Comparison of ENCODE assay signal across 12 mouse cellular contexts in genomic region chr2:147364982-147365907, GRCm38 (mm10). TPM values are rescaled to one million over a fixed set of nuclear protein-coding genes. Genes with fewer than 3 reads are reported as not detected.
DNase-seq lines count a peak whose midpoint lies in the region; ATAC-seq and TF ChIP-seq lines count a peak whose summit lies in the region.
"Had no signal": no experiment of that assay in that cellular context is flagged by ENCODE, and none has a peak within 500 bp of the region (broad histone marks: within the 10 kb centered on the region; RNA-seq: fewer than 3 reads in every experiment).

No protein-coding gene starts in this region.

- no peaks in the 10 kb centered on the region for H3K9me3 ChIP-seq in limb, embryonic 15.5 days

- H3K4me1 ChIP-seq in thymus, adult 2 months (replicated peaks; ENCODE audit: control insufficient read depth, insufficient read depth, low read length): no peaks in the 10 kb centered on the region
- peaks cover 29% of the 10 kb centered on the region for H3K4me1 ChIP-seq in limb, embryonic 15.5 days

- H3K36me3 ChIP-seq in thymus, adult 2 months (ENCODE audit: control insufficient read depth, insufficient read depth, low read length): no peaks in the 10 kb centered on the region
- H3K36me3 ChIP-seq in limb, embryonic 15.5 days: no peaks in the 10 kb centered on the region

- peak overlapping the region; percentile 67 for H3K4me2 ChIP-seq in limb, embryonic 15.5 days

- intact Hi-C loops in left cerebral cortex, postnatal 10 days (cut with DNase I): loop anchor here (5.0 kb wide), 4 partner anchors 178 to 682 kb away; partner anchors contain the start of gene Foxa2

- 6% methylated on average over 78 of the region's 80 CpGs for WGBS in thymus, adult 2 months
- under 1% methylated on average over 40 of the region's 80 CpGs for WGBS in limb, embryonic 15.5 days

- no peak overlapping the region for H3K27ac ChIP-seq in thymus, adult 2 months (ENCODE audit: control insufficient read depth, insufficient read depth, low read length)
- H3K27ac ChIP-seq in limb, embryonic 15.5 days: no peak overlapping the region
- H3K27ac ChIP-seq: liver, embryonic 14.5 days had no signal

- H3K4me3 ChIP-seq in thymus, adult 2 months (ENCODE audit: control insufficient read depth, insufficient read depth, low read length): peak overlapping the region; percentile 9
- H3K4me3 ChIP-seq in limb, embryonic 15.5 days: peak overlapping the region; percentile 41

- H3K9ac ChIP-seq in limb, embryonic 15.5 days: peak overlapping the region; percentile 23; the same call in 1 of the 2 replicates
- H3K9ac ChIP-seq: liver, embryonic 14.5 days had no signal

- TF ChIP-seq CTCF in thymus, adult 2 months (IDR thresholded peaks at IDR 0.05; ENCODE audit: borderline replicate concordance, control insufficient read depth, extremely low read depth, insufficient read depth, low read length, poor library complexity): no peak

- DNase-seq in embryo, embryonic 10.5 days (ENCODE audit: low spot score): peak; percentile 42
- DNase-seq in embryo, embryonic 10 days (ENCODE audit: low spot score): no peak
- DNase-seq in thymus, adult 2 months: no peak
- DNase-seq in thymus, postnatal 36 days: no peak
- DNase-seq in left cerebral cortex, postnatal 10 days (ENCODE audit: extremely low spot score in 1 of 2, low spot score in 2 of 2): no peak
- DNase-seq in thymus, postnatal 10 days (ENCODE audit: low spot score in 2 of 2): no peak
- no peak for DNase-seq in cerebellum, adult 8-10 months
- DNase-seq: cerebellum, adult 2 months; thymus, postnatal 14 days had no signal

- H3K27me3 ChIP-seq in thymus, adult 2 months (ENCODE audit: control insufficient read depth, insufficient read depth, low read length): peaks cover 15% of the 10 kb centered on the region; the same call in 1 of the 2 replicates
- H3K27me3 ChIP-seq in limb, embryonic 15.5 days: peaks cover 90% of the 10 kb centered on the region

- peak; percentile 59; the same call in 1 of the 2 replicates for ATAC-seq in limb, embryonic 15.5 days (ENCODE audit: insufficient number of reproducible peaks, low FRiP score, low TSS enrichment, low read depth)

- no peak for TF ChIP-seq POLR2A in thymus, adult 2 months (IDR thresholded peaks at IDR 0.05; ENCODE audit: control insufficient read depth, extremely low read depth, insufficient read depth, low read length, poor library complexity)

RNA-seq across cellular contexts. Expression of gene Pax1, which starts 3.5 kb away (rescaled TPM):
- 90.6 and 92.3 TPM in 2 replicates for polyA plus RNA-seq in thymus, adult 2 months (2012; rRNA removed)
- polyA plus RNA-seq in limb, embryonic 15.5 days (2015; fragmentation: Nextera tagmentation; extraction: Ambion mirVana): 4.0 and 4.8 TPM in 2 replicates
- not detected for total RNA-seq in left cerebral cortex, postnatal 10 days (2021)
- polyA plus RNA-seq: C2C12; liver, embryonic 14.5 days had no signal

Comparison
In these comparisons a context has a peak if more than half of its experiments do, and no peak if none do; other contexts are left out.
1. RNA of gene Pax1, which starts 3.5 kb away (polyA plus RNA-seq): 90.6 to 92.3 TPM in thymus, adult 2 months; 4.0 to 4.8 TPM in limb, embryonic 15.5 days; every median in the first group is over 10 times any median in the second.